Mouse (Mus musculus): ENCODE measurements around the gene Cep89.

The Cep89 gene

DNA sequence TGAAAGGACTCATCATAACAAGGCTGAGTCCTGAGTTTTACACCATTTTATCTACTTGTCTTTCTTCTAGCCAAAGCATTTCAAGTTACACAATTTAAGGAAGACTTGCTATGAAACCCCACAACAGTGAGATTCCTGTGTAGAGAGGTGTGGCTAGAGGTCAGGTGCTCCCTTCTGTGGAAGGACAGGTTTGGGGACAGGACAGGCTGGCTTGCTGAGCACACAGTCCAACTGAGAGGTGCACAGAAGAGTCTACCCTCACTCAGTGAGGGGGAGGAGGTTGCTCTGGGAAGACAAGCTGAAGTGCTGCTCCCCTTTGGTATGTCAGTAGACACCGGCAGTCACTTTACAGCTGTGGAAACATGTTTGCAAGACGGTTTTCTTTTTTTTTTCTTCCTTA, 79.6 kb downstream of the Cep89 start:
- H3K9me3 ChIP-seq (ENCODE audit: low read length): no peaks in the 10 kb centered on the region
- peaks cover 81% of the 10 kb centered on the region for H3K36me3 ChIP-seq (ENCODE audit: insufficient read depth, low read length)
- H3K27me3 ChIP-seq (ENCODE audit: insufficient read depth, low read length): no peaks in the 10 kb centered on the region
- H3K4me3 ChIP-seq (replicated peaks; ENCODE audit: low read length): no peak overlapping the region
- TF ChIP-seq CTCF (conservative IDR thresholded peaks at IDR 0.05; ENCODE audit: low read length) (no peak), POU5F1 (IDR thresholded peaks at IDR 0.05; ENCODE audit: borderline replicate concordance, low read length) (no peak), NANOG (IDR thresholded peaks at IDR 0.05; ENCODE audit: borderline replicate concordance, low read length) (no peak)
- no peaks in the 10 kb centered on the region for H3K4me1 ChIP-seq (replicated peaks; ENCODE audit: low read depth, low read length)

DNA sequence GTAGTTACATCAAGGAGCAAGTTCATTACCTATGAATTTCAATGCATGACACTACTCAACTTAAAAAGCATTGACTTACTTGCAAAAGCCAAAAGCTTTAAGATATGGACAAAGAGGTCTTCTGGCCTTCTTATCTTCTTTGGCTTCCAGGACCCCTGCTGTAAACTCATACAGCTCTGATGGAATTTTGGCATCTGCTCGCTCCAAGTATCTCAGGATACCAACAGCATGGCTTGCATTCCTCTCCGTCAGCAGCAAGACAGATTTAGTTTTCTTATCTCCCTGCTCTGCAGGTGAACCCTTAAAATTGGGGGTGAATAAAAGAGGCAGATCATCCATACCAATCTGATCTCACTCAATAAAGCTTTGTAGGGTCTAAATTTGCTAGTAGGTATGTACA, 88.3 kb downstream of the Cep89 start:
- Histone ChIP-seq H3K27me3 (ENCODE audit: insufficient read depth, low read length) (no peaks in the 10 kb centered on the region), H3K36me3 (ENCODE audit: insufficient read depth, low read length) (peaks cover 96% of the 10 kb centered on the region), H3K9me3 (ENCODE audit: low read length) (no peaks in the 10 kb centered on the region), H3K4me3 (replicated peaks; ENCODE audit: low read length) (no peak overlapping the region), H3K4me1 (replicated peaks; ENCODE audit: low read depth, low read length) (no peaks in the 10 kb centered on the region)
- no peak for TF ChIP-seq POU5F1 (IDR thresholded peaks at IDR 0.05; ENCODE audit: borderline replicate concordance, low read length)
- TF ChIP-seq NANOG (IDR thresholded peaks at IDR 0.05; ENCODE audit: borderline replicate concordance, low read length): no peak
- no peak for TF ChIP-seq CTCF (conservative IDR thresholded peaks at IDR 0.05; ENCODE audit: low read length)

DNA sequence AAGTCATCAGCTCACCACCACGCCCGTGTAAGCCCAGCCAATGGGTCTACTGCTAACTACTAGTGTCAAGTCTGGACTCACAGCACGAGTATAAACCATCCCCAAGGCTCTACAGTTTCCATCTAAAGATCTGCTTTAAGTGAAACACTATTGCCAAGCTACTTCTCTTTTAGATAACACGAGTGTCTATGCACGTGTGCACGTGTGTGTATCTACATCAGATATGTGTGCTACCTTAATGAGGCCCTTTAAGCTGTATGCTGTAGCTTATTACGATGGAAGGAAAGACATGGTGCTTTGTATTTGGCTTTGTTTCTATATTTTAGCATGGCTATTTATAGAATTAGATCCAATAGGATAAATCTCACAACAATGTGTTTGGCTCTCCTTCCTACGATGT, 89.7 kb downstream of the Cep89 start:
- no peaks in the 10 kb centered on the region for H3K27me3 ChIP-seq (ENCODE audit: insufficient read depth, low read length)
- H3K4me1 ChIP-seq (replicated peaks; ENCODE audit: low read depth, low read length): no peaks in the 10 kb centered on the region
- no peaks in the 10 kb centered on the region for H3K9me3 ChIP-seq (ENCODE audit: low read length)
- no peak for TF ChIP-seq POU5F1 (IDR thresholded peaks at IDR 0.05; ENCODE audit: borderline replicate concordance, low read length)
- no peak overlapping the region for H3K4me3 ChIP-seq (replicated peaks; ENCODE audit: low read length)
- peaks cover 96% of the 10 kb centered on the region for H3K36me3 ChIP-seq (ENCODE audit: insufficient read depth, low read length)

Data from E14TG2a.4 (cell line).